Mouse (Mus musculus): ENCODE measurements around the gene Cox7a1.
"Not testable (repeated sequence)": the region's sequence is repeated elsewhere in the genome, so short reads cannot be mapped to it uniquely, and the experiment has no call there.

Cox7a1 gene

GRCm38 (mm10) chr7:30183879-30184289 is at the start of gene Cox7a1:
Gene Cox7a1, plus strand, starts transcription at chr7:30184144.
- DNase-seq (ENCODE audit: low spot score in 2 of 2), result no peak

GRCm38 (mm10) chr7:30136826-30137225 is 47.1 kb upstream of the Cox7a1 start:
- DNase-seq (ENCODE audit: low spot score in 2 of 2), result no peak

GRCm38 (mm10) chr7:30143170-30143554 is 40.8 kb upstream of the Cox7a1 start:
- no peak for DNase-seq (ENCODE audit: low spot score in 2 of 2)

DNA sequence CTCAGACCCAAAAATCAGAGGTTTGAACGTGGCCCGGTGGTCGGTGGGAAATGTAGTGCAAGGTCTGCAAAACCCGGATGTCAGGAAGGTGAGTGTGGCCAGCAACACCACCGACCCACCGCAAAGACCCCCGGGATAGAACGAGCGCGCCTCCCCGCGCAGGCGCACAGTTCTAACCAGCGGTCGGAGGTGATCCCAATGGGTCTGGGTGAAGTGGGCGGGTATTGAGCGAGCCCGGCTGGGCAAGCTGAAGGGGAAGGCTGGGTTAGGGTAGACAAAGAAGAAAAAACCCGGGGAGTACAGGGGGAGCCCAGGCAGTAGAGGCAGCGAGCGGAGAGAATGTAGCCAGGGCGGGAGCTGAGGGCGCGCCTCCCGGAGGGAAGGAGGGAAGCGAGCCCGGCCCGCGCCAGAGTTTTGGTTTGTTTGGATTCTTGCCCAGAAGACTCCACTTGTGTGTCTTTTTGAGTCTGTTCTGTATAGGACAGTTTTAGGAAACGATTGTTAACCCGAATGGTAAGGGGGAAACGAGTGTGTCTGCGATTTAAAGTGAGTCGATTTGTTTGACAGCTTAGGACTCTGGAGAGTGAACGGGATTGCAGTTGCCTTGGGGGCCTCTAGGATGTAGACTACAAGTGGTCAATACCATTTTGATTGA is 40.3 kb upstream of the Cox7a1 start:
- DNase-seq (ENCODE audit: low spot score in 2 of 2), result peak; percentile 48 to 67

DNA sequence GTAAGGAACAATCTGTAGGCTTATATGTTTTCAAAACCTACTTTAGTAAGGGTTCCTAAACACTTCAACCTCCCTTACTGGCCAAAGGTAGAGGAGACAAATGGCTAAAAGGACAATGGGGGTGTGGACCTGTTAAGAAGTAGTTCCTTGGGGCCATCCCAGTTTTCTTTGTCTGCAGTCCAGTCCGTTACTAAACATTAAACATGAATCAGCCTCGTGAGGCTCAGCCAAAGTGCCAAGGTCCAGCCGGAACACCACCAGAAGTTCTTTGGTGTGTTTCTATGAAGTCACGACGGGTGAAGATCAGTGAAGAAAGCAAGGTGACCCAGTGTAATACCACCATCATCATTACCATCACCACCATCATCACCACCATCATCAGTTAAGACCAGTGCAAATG is 36.9 kb upstream of the Cox7a1 start:
- no peak for DNase-seq (ENCODE audit: low spot score in 2 of 2)

DNA sequence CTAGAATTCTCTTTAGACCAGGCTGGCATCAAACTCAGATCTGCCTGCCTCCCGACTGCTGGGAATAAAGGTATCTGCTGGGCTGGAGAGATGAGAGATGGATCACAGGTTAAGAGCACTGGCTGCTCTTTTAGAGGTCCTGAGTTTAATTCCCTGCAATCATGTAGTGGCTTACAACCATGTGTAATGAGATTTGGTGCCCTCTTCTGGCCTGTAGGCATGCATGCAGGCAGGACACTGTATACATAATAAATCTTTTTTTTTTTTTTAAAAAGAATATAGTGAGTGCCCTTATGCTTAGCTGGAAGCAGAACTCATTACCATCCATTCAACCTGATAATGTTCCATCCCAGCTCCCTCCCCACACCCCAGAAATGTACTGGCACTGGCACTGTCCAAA is 29.9 kb upstream of the Cox7a1 start:
- DNase-seq (ENCODE audit: low spot score in 2 of 2), result no peak

- no peak for DNase-seq (ENCODE audit: low spot score in 2 of 2)
Observed at GRCm38 (mm10) chr7:30155507-30155906, 28.4 kb upstream of the Cox7a1 start.

GRCm38 (mm10) chr7:30163113-30163512 is 20.8 kb upstream of the Cox7a1 start:
- no peak for DNase-seq (ENCODE audit: low spot score in 2 of 2)

GRCm38 (mm10) chr7:30164745-30165144 is 19.2 kb upstream of the Cox7a1 start:
- no peak for DNase-seq (ENCODE audit: low spot score in 2 of 2)

GRCm38 (mm10) chr7:30168914-30169582 is 14.9 kb upstream of the Cox7a1 start:
- no peak for DNase-seq (ENCODE audit: low spot score in 2 of 2)

GRCm38 (mm10) chr7:30169583-30170282 is 14.2 kb upstream of the Cox7a1 start, which contains the start of gene Zfp146:
Gene Zfp146, minus strand, starts transcription at chr7:30169750.
- peak; percentile 80 to 86 for DNase-seq (ENCODE audit: low spot score in 2 of 2)

DNA sequence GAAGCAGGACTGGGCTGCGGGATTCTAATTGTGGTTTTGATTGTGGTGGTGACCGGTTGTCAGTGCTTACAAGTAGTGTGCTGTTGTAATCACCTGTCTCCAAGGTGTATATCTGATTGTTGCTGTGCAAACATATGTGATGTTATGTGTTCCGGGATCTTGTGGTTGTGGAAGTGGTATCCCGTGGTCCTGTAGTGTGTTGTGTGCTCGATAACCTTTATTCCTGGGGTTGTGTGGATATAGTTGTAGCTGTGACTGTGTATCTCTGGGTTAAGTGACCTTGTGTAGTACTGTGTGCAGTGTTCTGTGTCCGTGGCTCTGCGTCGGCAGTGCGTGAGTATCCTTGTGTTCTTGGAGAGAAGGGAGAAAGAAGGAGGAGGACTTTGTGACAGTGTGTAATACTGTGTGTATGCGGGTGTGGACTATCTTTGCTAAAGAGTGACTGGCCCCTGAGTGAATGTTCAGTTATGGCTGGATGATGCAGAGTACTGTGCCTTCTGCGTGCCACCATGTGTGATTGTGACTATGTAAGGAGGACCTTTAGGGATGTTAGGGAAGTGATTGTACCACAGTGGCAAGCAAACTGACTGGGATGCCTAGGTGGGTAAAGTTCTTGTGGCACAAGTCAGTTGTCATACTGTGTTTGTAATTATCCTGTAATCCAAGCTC is 13.5 kb upstream of the Cox7a1 start:
- DNase-seq (ENCODE audit: low spot score in 2 of 2), result no peak

GRCm38 (mm10) chr7:30176474-30176873 is 7.5 kb upstream of the Cox7a1 start:
- no peak for DNase-seq (ENCODE audit: low spot score in 2 of 2)

GRCm38 (mm10) chr7:30178256-30178655 is 5.7 kb upstream of the Cox7a1 start:
- DNase-seq (ENCODE audit: low spot score in 2 of 2), result no peak

DNA sequence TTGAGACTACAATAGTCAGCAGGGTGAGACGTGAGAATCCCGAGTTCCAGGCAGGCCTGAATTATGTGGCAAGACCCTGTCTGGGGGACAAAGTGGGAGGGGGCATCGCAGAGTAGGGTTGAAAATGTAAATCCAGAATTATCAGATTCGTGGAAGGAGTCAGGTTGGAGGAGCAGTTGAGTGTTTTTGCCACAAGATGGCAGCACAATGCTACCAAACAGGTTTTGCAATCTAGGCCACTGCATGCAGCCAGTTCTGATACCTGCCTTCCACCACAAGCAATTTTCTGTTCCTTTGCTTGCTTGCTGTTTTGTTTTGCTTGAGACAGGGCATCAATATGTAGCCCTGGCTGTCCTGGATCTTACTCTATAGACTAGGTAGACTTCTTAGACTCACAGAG is 2.6 kb upstream of the Cox7a1 start:
- peak; percentile 58 to 69 for DNase-seq (ENCODE audit: low spot score in 2 of 2)

DNA sequence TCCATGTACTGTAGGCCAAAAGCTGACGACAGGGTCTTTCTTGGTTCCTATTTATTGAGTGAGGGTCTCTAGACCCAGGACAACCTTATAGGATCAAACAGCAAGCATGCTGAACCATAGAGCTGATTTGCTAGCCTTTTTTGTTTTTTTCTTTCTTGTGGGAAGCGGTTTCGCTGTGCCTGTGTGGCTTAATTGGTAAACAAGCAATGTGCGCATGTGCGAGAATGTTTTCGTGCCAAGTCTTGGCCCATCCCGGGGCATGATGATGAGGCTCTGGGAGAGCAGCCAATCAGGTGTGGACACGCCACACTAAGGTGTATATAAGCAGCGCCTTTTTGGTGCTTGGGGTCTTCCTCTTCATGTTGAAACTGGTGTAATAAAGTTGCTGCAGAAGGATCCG is 2.0 kb upstream of the Cox7a1 start:
- not testable (repeated sequence) for DNase-seq (ENCODE audit: low spot score in 2 of 2)

DNA sequence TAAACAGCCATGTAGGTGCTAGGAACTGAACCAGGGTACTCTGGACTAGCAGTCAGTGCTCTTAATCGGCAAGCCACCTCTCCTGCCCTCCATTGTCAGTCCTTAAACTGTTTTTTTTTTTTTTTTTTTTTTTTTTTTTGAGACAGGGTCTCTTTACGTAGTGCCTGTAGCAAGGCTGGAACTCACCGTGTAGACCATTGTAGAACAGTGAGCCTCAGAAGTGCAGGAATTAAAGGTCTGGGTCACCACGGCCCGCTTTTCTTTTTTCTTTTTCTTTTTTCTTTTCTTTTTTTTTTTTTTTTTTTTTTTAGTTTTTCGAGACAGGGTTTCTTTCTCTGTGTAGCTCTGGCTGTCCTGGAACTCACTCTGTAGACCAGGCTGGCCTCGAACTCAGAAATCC is 755 bp upstream of the Cox7a1 start:
- DNase-seq (ENCODE audit: low spot score in 2 of 2), result not testable (repeated sequence)

GRCm38 (mm10) chr7:30184641-30185348 is 851 bp downstream of the Cox7a1 start:
- DNase-seq (ENCODE audit: low spot score in 2 of 2), result no peak

GRCm38 (mm10) chr7:30188344-30189115 is 4.6 kb downstream of the Cox7a1 start:
- no peak for DNase-seq (ENCODE audit: low spot score in 2 of 2)

DNA sequence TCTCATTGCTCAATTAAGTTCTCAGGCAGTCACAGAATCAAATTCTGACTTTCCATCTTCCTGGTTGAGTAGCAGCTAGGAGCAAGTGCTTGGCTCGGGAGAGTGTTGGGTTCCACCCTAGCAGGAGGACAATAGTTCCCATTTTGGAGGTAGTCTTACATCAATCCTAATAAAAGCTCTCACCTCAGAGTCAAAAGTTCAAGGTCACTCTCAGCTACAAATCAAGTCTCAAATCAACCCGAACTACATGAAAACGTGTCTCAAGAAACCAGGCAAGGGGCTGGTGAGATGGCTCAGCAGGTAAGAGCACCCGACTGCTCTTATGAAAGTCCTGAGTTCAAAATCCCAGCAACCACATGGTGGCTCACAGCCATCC is 5.2 kb downstream of the Cox7a1 start:
- DNase-seq (ENCODE audit: low spot score in 2 of 2), result no peak

DNA sequence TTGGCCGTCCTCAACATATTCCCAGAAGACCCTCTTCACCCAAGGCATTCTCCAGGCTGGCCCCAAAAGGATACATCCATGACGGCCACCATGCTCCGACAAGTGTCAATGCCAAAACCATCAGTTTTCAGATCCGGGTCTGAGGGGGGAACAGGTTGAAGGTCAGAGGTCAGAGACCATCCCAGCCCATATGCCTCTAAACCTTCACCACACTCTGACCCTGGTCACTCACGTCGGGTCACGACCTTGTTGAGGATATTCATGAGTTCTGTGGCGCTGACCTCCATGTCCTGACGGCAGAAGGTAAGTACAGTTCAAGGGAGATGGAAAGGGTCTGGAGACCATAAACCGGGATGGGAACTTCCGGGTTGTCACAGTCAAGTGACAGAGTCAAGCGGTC is 8.1 kb downstream of the Cox7a1 start:
- no peak for DNase-seq (ENCODE audit: low spot score in 2 of 2)

Measured in frontal cortex, postnatal 25 days (tissue).